Mouse (Mus musculus): ENCODE data around the gene Igfbp7. TPM values are rescaled to one million over a fixed set of nuclear protein-coding genes. Genes with fewer than 3 reads are reported as not detected.
A peak's percentile ranks its signal among the peaks of the same experiment; 100 is the strongest.

Gene Igfbp7
- polyA plus RNA-seq, 1 experiment from 2014 or later, result 57.9 TPM

DNA sequence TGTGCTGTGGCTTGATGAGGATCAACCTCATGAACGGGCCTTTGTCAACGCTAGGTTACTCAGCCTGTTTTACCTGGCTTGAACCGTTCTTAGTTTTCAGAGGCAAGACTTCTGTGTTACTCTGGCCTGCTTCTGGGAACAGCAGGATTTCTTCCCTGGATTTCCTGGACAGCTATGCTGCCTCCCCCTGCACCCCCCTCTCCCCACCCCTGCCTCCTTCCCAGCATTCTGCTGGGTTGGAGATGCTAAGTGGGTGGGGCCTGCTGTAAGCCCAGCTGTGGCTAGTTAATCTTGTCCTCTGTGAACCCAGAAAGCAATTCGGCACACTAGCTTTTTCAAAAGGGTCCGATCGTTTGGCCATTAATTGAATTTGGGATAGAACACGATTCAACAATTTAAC lies 7.7 kb downstream of the Igfbp7 start:
- Histone ChIP-seq H3K9ac (ENCODE audit: low read depth, low read length) (no peak overlapping the region), H3K4me2 (ENCODE audit: low read length) (no peak overlapping the region), H3K4me1 (ENCODE audit: control insufficient read depth, insufficient read depth, low read length) (no peaks in the 10 kb centered on the region), H3K4me3 (ENCODE audit: low read depth, low read length) (no peak overlapping the region), H3K9me3 (replicated peaks; ENCODE audit: control insufficient read depth, low read length, poor library complexity, severe bottlenecking) (no peaks in the 10 kb centered on the region), H3K27me3 (ENCODE audit: control insufficient read depth, insufficient read depth, low read depth, low read length) (no peaks in the 10 kb centered on the region), H3K36me3 (ENCODE audit: control insufficient read depth, insufficient read depth, low read length) (no peaks in the 10 kb centered on the region), H3K27ac (ENCODE audit: low read length) (no peak overlapping the region)
- no peak for ATAC-seq
- WGBS, result 76% methylated on average over 7 of the region's 7 CpGs

DNA sequence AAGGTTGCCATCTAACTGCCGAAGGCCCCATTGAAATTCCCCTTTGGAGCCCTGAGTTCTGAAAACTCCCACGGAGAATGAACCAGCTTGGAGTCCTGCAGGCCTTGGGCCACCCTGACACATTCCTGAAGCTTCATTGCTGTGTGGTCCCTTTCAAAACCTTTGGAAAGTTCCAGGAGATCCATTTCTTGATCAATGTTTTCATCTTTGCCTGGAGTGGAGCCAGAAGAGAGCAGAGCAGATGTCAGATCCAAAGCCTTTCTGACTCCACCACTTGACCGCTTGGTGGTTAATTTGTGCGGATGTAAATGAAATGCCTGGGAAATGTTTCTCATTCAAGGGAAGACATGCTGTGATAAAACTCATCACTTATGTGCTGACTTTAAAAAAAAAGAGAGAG lies 8.8 kb downstream of the Igfbp7 start:
- peaks cover 3% of the 10 kb centered on the region for H3K4me1 ChIP-seq (ENCODE audit: control insufficient read depth, insufficient read depth, low read length)

DNA sequence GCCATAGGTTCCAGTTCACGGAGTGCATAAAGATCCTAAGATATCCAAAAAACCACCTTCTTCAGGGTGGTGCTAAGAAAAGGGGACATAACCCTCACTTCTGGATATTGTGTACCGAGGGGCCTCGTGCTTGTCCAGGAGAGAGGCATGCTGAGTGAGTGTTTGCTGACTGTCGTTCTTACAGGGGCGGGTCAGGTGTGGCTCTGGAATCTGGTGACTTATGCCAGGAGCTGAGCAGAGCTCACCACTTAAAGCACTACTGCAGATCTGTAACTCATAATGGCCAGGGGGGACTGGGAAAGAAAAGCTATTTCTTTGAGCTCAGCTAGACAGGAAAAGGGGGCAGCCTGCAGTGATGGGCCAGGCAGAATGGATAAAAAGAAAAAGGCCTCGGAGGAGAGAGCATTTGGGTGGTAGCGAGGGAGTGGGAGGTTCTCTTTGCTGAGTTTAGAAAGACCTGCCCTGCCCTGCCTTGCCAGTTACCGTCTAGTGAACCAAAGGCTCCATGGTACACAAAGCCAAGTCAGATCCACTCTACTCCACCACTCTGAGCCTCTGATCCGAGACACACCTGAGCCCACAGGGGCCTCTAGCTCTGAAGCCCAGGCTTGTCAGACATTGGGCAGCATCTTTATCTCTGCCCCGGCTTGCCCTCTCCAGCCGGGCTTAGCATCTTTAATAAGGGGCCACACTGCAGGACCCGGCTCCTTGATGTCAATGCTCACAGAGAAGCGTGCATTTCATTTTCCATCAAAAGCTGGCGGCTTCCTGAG lies 9.4 kb downstream of the Igfbp7 start:
- Histone ChIP-seq H3K9ac (ENCODE audit: low read depth, low read length) (no peak overlapping the region), H3K9me3 (replicated peaks; ENCODE audit: control insufficient read depth, low read length, poor library complexity, severe bottlenecking) (no peaks in the 10 kb centered on the region), H3K27ac (ENCODE audit: low read length) (no peak overlapping the region), H3K27me3 (ENCODE audit: control insufficient read depth, insufficient read depth, low read depth, low read length) (no peaks in the 10 kb centered on the region), H3K4me1 (ENCODE audit: control insufficient read depth, insufficient read depth, low read length) (peaks cover 7% of the 10 kb centered on the region), H3K36me3 (ENCODE audit: control insufficient read depth, insufficient read depth, low read length) (no peaks in the 10 kb centered on the region), H3K4me2 (ENCODE audit: low read length) (no peak overlapping the region), H3K4me3 (ENCODE audit: low read depth, low read length) (no peak overlapping the region)
- 53% methylated on average over 14 of the region's 14 CpGs for WGBS
- ATAC-seq, result peak; percentile 43; the same call in 1 of the 2 replicates

More for the DNA sequence above, 8.8 kb downstream of the Igfbp7 start:
- 37% methylated on average over 4 of the region's 4 CpGs for WGBS
- no peak for ATAC-seq
- H3K9ac ChIP-seq (ENCODE audit: low read depth, low read length), result no peak overlapping the region
- no peaks in the 10 kb centered on the region for H3K36me3 ChIP-seq (ENCODE audit: control insufficient read depth, insufficient read depth, low read length)
- H3K4me3 ChIP-seq (ENCODE audit: low read depth, low read length), result no peak overlapping the region
- H3K27me3 ChIP-seq (ENCODE audit: control insufficient read depth, insufficient read depth, low read depth, low read length), result no peaks in the 10 kb centered on the region
- no peak overlapping the region for H3K4me2 ChIP-seq (ENCODE audit: low read length)
- H3K27ac ChIP-seq (ENCODE audit: low read length), result no peak overlapping the region
- no peaks in the 10 kb centered on the region for H3K9me3 ChIP-seq (replicated peaks; ENCODE audit: control insufficient read depth, low read length, poor library complexity, severe bottlenecking)

DNA sequence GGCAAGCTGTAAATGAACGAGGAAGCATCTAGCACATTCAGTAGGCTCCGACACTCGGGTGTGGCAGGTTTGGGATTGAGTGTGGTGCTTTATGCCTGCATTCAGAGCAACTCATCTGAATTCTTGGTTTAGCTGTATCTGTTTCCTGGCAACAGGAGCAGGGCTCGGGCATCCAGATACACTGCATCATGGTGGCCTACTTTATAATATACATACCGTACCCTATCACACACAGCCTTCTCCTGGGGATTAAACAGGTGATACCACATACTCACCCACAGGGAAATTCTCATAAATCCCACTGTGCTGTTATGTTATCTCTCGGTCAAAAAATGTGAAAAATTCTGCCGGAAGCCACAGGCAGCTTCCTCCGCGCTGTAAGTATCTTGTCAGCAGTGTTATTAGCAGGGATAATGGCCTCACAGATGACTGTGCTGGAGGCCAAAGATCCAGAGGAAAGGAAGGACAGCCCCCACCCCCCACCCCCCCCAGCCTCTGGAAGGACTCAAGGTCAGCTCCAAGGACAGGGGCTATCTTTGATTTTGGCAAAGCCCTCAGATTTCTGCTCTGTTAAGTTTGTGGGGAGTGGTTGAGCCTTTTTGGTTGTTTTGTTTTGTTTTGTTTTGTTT lies 13.7 kb downstream of the Igfbp7 start:
- Histone ChIP-seq H3K9me3 (replicated peaks; ENCODE audit: control insufficient read depth, low read length, poor library complexity, severe bottlenecking) (no peaks in the 10 kb centered on the region), H3K4me1 (ENCODE audit: control insufficient read depth, insufficient read depth, low read length) (peaks cover 7% of the 10 kb centered on the region), H3K4me2 (ENCODE audit: low read length) (peak overlapping the region; percentile 4; the same call in 1 of the 2 replicates), H3K27ac (ENCODE audit: low read length) (peak overlapping the region; percentile 48; the same call in 1 of the 2 replicates), H3K9ac (ENCODE audit: low read depth, low read length) (no peak overlapping the region), H3K27me3 (ENCODE audit: control insufficient read depth, insufficient read depth, low read depth, low read length) (no peaks in the 10 kb centered on the region), H3K36me3 (ENCODE audit: control insufficient read depth, insufficient read depth, low read length) (no peaks in the 10 kb centered on the region), H3K4me3 (ENCODE audit: low read depth, low read length) (no peak overlapping the region)
- peak; percentile 79 for ATAC-seq
- WGBS, result 35% methylated on average over 9 of the region's 9 CpGs

DNA sequence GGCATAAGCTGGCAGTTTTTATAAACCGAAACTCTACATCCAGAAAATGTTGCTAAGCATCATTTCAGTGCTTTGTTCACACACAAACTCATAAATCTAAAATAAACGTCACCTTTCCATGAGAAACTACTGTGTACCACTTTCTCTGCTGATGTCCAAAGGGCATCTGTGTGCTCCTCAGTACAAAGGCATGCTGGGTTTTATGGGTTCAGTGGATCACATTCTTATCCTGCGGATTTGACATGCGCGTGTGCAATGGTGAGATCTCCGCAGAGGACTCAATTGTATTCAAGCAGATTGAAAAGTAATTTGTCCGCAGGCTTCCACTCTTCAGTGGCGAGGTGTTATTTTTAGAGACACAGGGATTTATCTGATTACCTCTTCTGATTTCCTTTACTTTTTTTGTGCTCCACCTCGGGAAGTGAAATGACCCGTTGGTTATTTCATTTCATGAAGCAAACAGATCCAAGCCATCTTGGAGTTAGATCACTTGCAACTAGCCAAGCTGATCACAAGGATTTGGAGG lies 14.7 kb downstream of the Igfbp7 start:
- ATAC-seq, result no peak
- Histone ChIP-seq H3K4me2 (ENCODE audit: low read length) (no peak overlapping the region), H3K27me3 (ENCODE audit: control insufficient read depth, insufficient read depth, low read depth, low read length) (no peaks in the 10 kb centered on the region), H3K9ac (ENCODE audit: low read depth, low read length) (no peak overlapping the region), H3K4me3 (ENCODE audit: low read depth, low read length) (no peak overlapping the region), H3K9me3 (replicated peaks; ENCODE audit: control insufficient read depth, low read length, poor library complexity, severe bottlenecking) (no peaks in the 10 kb centered on the region), H3K4me1 (ENCODE audit: control insufficient read depth, insufficient read depth, low read length) (peaks cover 7% of the 10 kb centered on the region), H3K36me3 (ENCODE audit: control insufficient read depth, insufficient read depth, low read length) (no peaks in the 10 kb centered on the region), H3K27ac (ENCODE audit: low read length) (no peak overlapping the region)
- WGBS, result 80% methylated on average over 10 of the region's 10 CpGs

DNA sequence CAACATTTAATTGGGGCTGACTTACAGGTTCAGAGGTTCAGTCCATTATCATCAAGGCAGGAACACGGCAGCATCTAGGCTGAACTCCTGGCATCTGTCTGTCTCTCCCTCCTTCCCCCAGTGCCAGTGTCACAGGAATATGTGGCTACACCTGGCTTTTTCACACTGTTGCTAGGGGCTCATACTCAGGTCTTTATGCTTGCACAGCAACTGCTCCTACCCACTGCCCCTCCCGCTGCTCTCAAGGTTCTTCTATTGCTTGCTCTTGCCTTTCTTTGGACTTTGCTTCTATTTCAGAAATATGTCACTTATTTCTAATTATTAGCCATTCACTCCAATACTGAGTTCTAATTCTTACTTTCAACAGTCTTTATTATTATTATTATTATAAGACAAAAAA lies 17.6 kb downstream of the Igfbp7 start:
- Histone ChIP-seq H3K27ac (ENCODE audit: low read length) (no peak overlapping the region), H3K4me3 (ENCODE audit: low read depth, low read length) (no peak overlapping the region), H3K9me3 (replicated peaks; ENCODE audit: control insufficient read depth, low read length, poor library complexity, severe bottlenecking) (no peaks in the 10 kb centered on the region), H3K9ac (ENCODE audit: low read depth, low read length) (no peak overlapping the region), H3K4me1 (ENCODE audit: control insufficient read depth, insufficient read depth, low read length) (peaks cover 7% of the 10 kb centered on the region), H3K4me2 (ENCODE audit: low read length) (no peak overlapping the region), H3K36me3 (ENCODE audit: control insufficient read depth, insufficient read depth, low read length) (no peaks in the 10 kb centered on the region), H3K27me3 (ENCODE audit: control insufficient read depth, insufficient read depth, low read depth, low read length) (no peaks in the 10 kb centered on the region)
- 89% methylated on average over 2 of the region's 2 CpGs for WGBS
- ATAC-seq, result no peak

DNA sequence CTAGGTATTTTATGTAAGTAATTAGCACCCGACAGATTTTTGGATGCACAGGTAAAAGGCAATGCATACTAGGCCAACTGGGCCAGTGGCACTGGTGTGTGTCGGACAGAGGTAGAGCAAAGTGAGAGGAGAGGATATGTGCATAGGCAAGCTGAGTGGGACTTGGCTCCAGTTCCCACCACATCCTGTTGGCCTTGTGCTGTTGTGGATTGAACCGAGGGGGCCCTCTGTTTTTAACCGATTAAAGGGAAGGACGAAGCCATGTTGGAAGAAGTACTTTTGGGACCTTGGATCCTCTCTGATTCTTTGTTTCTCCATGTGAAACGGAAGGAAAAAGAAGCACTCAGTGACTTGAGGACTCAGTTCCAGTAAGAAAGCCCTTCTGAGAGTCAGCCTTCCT lies 19.5 kb downstream of the Igfbp7 start:
- Histone ChIP-seq H3K27ac (ENCODE audit: low read length) (no peak overlapping the region), H3K4me3 (ENCODE audit: low read depth, low read length) (no peak overlapping the region), H3K9ac (ENCODE audit: low read depth, low read length) (no peak overlapping the region), H3K36me3 (ENCODE audit: control insufficient read depth, insufficient read depth, low read length) (no peaks in the 10 kb centered on the region), H3K9me3 (replicated peaks; ENCODE audit: control insufficient read depth, low read length, poor library complexity, severe bottlenecking) (no peaks in the 10 kb centered on the region), H3K4me1 (ENCODE audit: control insufficient read depth, insufficient read depth, low read length) (no peaks in the 10 kb centered on the region), H3K27me3 (ENCODE audit: control insufficient read depth, insufficient read depth, low read depth, low read length) (no peaks in the 10 kb centered on the region), H3K4me2 (ENCODE audit: low read length) (no peak overlapping the region)
- WGBS, result 93% methylated on average over 6 of the region's 6 CpGs
- no peak for ATAC-seq

DNA sequence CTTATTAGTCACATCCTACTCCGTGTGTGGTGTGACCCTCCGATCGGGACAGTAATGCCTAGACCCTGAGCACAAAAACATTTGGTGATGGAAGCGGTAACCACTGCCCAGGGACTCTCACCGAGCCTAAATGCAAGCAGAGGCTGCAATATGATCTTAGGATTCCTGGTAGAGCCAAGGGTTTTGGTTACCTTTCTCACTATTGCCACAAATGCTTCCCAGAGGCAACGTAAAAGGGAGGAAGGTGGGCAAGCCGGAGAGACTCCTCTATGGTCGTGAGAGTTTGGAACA lies 20.5 kb downstream of the Igfbp7 start:
- Histone ChIP-seq H3K27me3 (ENCODE audit: control insufficient read depth, insufficient read depth, low read depth, low read length) (no peaks in the 10 kb centered on the region), H3K36me3 (ENCODE audit: control insufficient read depth, insufficient read depth, low read length) (no peaks in the 10 kb centered on the region), H3K9me3 (replicated peaks; ENCODE audit: control insufficient read depth, low read length, poor library complexity, severe bottlenecking) (no peaks in the 10 kb centered on the region), H3K9ac (ENCODE audit: low read depth, low read length) (no peak overlapping the region), H3K27ac (ENCODE audit: low read length) (no peak overlapping the region), H3K4me2 (ENCODE audit: low read length) (no peak overlapping the region), H3K4me1 (ENCODE audit: control insufficient read depth, insufficient read depth, low read length) (no peaks in the 10 kb centered on the region), H3K4me3 (ENCODE audit: low read depth, low read length) (no peak overlapping the region)
- WGBS, result 85% methylated on average over 8 of the region's 8 CpGs
- no peak for ATAC-seq

DNA sequence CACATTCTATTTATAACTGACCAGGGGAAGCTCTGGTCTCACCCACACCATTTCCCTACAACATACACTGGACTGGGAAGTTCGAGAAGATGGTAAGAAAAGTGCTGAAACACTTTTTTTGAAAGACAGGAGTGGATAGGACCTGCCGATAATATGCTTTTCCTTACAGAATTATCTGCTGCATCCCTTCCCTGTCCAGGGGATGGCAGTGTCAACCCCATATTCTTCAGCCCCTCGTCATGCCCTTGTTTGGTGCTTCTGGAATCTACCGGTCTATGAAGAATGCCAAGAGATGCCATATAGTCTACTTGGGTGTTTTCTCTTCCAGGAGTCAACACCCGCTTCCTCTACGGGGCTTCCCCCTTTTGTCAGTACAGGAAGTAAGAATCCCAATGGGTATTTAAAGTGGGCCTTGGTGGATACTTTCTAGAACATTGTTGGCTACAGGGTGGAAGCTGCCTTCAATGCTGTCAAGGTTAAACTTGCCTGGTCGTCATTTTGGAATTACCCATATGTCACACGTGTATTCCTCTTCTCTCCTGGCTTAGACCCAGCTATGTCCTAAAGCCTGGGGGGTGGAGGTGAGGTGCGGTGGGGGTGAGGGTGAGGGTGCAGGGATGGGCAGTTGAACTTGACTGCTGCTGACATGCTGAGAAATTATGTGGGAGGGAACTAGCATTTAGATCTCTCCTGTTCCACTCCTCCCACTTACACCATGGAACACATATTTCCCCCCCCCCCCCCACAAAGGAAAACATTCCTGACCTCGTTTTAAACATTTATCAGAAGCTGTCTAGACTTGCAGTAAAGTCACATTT lies 21.0 kb downstream of the Igfbp7 start:
- ATAC-seq, result no peak
- no peaks in the 10 kb centered on the region for H3K4me1 ChIP-seq (ENCODE audit: control insufficient read depth, insufficient read depth, low read length)

More for the DNA sequence above, 21.0 kb downstream of the Igfbp7 start:
- Histone ChIP-seq H3K27me3 (ENCODE audit: control insufficient read depth, insufficient read depth, low read depth, low read length) (no peaks in the 10 kb centered on the region), H3K9ac (ENCODE audit: low read depth, low read length) (no peak overlapping the region), H3K4me3 (ENCODE audit: low read depth, low read length) (no peak overlapping the region), H3K9me3 (replicated peaks; ENCODE audit: control insufficient read depth, low read length, poor library complexity, severe bottlenecking) (no peaks in the 10 kb centered on the region), H3K36me3 (ENCODE audit: control insufficient read depth, insufficient read depth, low read length) (no peaks in the 10 kb centered on the region), H3K27ac (ENCODE audit: low read length) (no peak overlapping the region), H3K4me2 (ENCODE audit: low read length) (no peak overlapping the region)
- WGBS, result 83% methylated on average over 10 of the region's 10 CpGs

Data from midbrain, embryonic 16.5 days (tissue).